Mouse (Mus musculus): ENCODE data around the gene Sh3pxd2b. TPM values are rescaled to one million over a fixed set of nuclear protein-coding genes. Genes with fewer than 3 reads are reported as not detected.

The Sh3pxd2b gene
- total and polyA plus RNA-seq, 2 experiments from 2014 or later: 3.3 to 12.4 TPM

DNA sequence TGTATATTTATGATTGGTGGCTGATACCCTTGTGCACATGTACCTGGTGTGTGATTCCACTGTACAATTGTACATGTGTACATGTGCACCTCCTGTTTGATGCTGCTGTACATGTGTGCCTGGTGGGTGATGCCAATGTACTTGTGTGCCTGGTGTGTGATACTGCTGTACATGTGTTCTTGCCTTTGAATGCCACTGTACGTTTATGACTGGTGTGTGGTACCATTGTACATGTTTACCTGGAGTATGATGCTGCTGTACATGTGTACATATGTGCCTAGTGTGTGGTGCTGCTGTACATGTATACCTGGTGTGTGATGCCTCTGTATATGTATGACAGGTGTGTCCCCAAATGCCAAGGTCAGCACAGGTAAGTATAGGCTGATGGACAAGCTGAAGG, 46.1 kb upstream of the Sh3pxd2b start:
- TF ChIP-seq EP300 (IDR thresholded peaks at IDR 0.05; ENCODE audit: low read depth): no peak
- no peak for TF ChIP-seq CTCF (IDR thresholded peaks at IDR 0.05; ENCODE audit: low read depth)
- 44% methylated on average over 1 of the region's 1 CpGs for WGBS
- Histone ChIP-seq H3K9me3 (replicated peaks; ENCODE audit: control insufficient read depth, low read length) (no peaks in the 10 kb centered on the region), H3K4me1 (ENCODE audit: control insufficient read depth, insufficient read depth) (no peaks in the 10 kb centered on the region), H3K27me3 (ENCODE audit: control insufficient read depth, insufficient read depth, low read length) (no peaks in the 10 kb centered on the region), H3K9ac (replicated peaks; ENCODE audit: low read depth, low read length) (no peak overlapping the region), H3K4me2 (ENCODE audit: low read depth, low read length) (no peak overlapping the region), H3K4me3 (ENCODE audit: low read depth, low read length) (no peak overlapping the region), H3K36me3 (replicated peaks; ENCODE audit: control insufficient read depth, insufficient read depth, low read length) (no peaks in the 10 kb centered on the region), H3K27ac (ENCODE audit: low read depth) (no peak overlapping the region)
- ATAC-seq (ENCODE audit: insufficient read depth, low read depth) (no peak), DNase-seq (ENCODE audit: low spot score) (no peak)

GRCm38 (mm10) chr11:32302824-32303419, 44.7 kb upstream of the Sh3pxd2b start:
- no peak overlapping the region for H3K4me3 ChIP-seq (ENCODE audit: low read depth, low read length)
- no peak overlapping the region for H3K27ac ChIP-seq (ENCODE audit: low read depth)
- no peak overlapping the region for H3K9ac ChIP-seq (replicated peaks; ENCODE audit: low read depth, low read length)
- ATAC-seq (ENCODE audit: insufficient read depth, low read depth) (no peak), DNase-seq (ENCODE audit: low spot score) (no peak)
- WGBS: 34% methylated on average over 2 of the region's 2 CpGs
- no peaks in the 10 kb centered on the region for H3K4me1 ChIP-seq (ENCODE audit: control insufficient read depth, insufficient read depth)
- no peak for TF ChIP-seq EP300 (IDR thresholded peaks at IDR 0.05; ENCODE audit: low read depth)
- TF ChIP-seq CTCF (IDR thresholded peaks at IDR 0.05; ENCODE audit: low read depth): no peak
- no peaks in the 10 kb centered on the region for H3K36me3 ChIP-seq (replicated peaks; ENCODE audit: control insufficient read depth, insufficient read depth, low read length)
- H3K4me2 ChIP-seq (ENCODE audit: low read depth, low read length): no peak overlapping the region
- no peaks in the 10 kb centered on the region for H3K27me3 ChIP-seq (ENCODE audit: control insufficient read depth, insufficient read depth, low read length)
- no peaks in the 10 kb centered on the region for H3K9me3 ChIP-seq (replicated peaks; ENCODE audit: control insufficient read depth, low read length)

GRCm38 (mm10) chr11:32303455-32303854, 44.2 kb upstream of the Sh3pxd2b start:
- no peak for TF ChIP-seq CTCF (IDR thresholded peaks at IDR 0.05; ENCODE audit: low read depth)
- no peak for TF ChIP-seq EP300 (IDR thresholded peaks at IDR 0.05; ENCODE audit: low read depth)
- Histone ChIP-seq H3K9ac (replicated peaks; ENCODE audit: low read depth, low read length) (no peak overlapping the region), H3K9me3 (replicated peaks; ENCODE audit: control insufficient read depth, low read length) (no peaks in the 10 kb centered on the region), H3K4me1 (ENCODE audit: control insufficient read depth, insufficient read depth) (no peaks in the 10 kb centered on the region), H3K36me3 (replicated peaks; ENCODE audit: control insufficient read depth, insufficient read depth, low read length) (no peaks in the 10 kb centered on the region), H3K27ac (ENCODE audit: low read depth) (no peak overlapping the region), H3K4me2 (ENCODE audit: low read depth, low read length) (no peak overlapping the region), H3K4me3 (ENCODE audit: low read depth, low read length) (no peak overlapping the region), H3K27me3 (ENCODE audit: control insufficient read depth, insufficient read depth, low read length) (no peaks in the 10 kb centered on the region)
- DNase-seq (ENCODE audit: low spot score) (no peak), ATAC-seq (ENCODE audit: insufficient read depth, low read depth) (no peak)
- 70% methylated on average over 1 of the region's 1 CpGs for WGBS

- Histone ChIP-seq H3K27ac (ENCODE audit: low read depth) (no peak overlapping the region), H3K36me3 (replicated peaks; ENCODE audit: control insufficient read depth, insufficient read depth, low read length) (no peaks in the 10 kb centered on the region), H3K4me2 (ENCODE audit: low read depth, low read length) (no peak overlapping the region), H3K4me1 (ENCODE audit: control insufficient read depth, insufficient read depth) (no peaks in the 10 kb centered on the region), H3K9ac (replicated peaks; ENCODE audit: low read depth, low read length) (no peak overlapping the region), H3K9me3 (replicated peaks; ENCODE audit: control insufficient read depth, low read length) (no peaks in the 10 kb centered on the region), H3K27me3 (ENCODE audit: control insufficient read depth, insufficient read depth, low read length) (no peaks in the 10 kb centered on the region), H3K4me3 (ENCODE audit: low read depth, low read length) (no peak overlapping the region)
- no peak for DNase-seq (ENCODE audit: low spot score)
- TF ChIP-seq CTCF (IDR thresholded peaks at IDR 0.05; ENCODE audit: low read depth) (no peak), EP300 (IDR thresholded peaks at IDR 0.05; ENCODE audit: low read depth) (no peak)
- WGBS: 92% methylated on average over 1 of the region's 1 CpGs
- ATAC-seq (ENCODE audit: insufficient read depth, low read depth): no peak
Measured at GRCm38 (mm10) chr11:32307006-32307405, 40.6 kb upstream of the Sh3pxd2b start.

DNA sequence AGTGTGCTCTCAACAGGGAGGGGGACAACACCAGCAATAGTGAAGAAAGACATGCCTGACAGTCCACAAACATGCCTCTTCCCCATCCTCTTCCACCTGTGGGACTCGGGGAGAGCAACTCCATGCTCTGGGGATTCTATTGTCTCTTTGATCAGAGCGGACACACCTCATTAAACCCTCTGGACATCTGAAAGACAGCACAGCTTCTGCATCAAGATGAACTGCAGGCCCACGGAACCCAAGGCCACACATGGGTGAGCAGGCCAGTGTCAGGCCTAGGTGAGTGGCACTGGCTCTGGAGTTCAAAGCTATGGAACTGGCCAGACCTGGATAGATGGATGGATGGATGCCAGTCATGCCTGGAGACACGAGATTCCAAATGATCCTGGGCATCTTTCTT, 38.2 kb upstream of the Sh3pxd2b start:
- DNase-seq (ENCODE audit: low spot score) (no peak), ATAC-seq (ENCODE audit: insufficient read depth, low read depth) (no peak)
- TF ChIP-seq EP300 (IDR thresholded peaks at IDR 0.05; ENCODE audit: low read depth) (no peak), CTCF (IDR thresholded peaks at IDR 0.05; ENCODE audit: low read depth) (no peak)
- Histone ChIP-seq H3K9me3 (replicated peaks; ENCODE audit: control insufficient read depth, low read length) (no peaks in the 10 kb centered on the region), H3K36me3 (replicated peaks; ENCODE audit: control insufficient read depth, insufficient read depth, low read length) (no peaks in the 10 kb centered on the region), H3K27me3 (ENCODE audit: control insufficient read depth, insufficient read depth, low read length) (no peaks in the 10 kb centered on the region), H3K4me3 (ENCODE audit: low read depth, low read length) (no peak overlapping the region), H3K9ac (replicated peaks; ENCODE audit: low read depth, low read length) (no peak overlapping the region), H3K4me1 (ENCODE audit: control insufficient read depth, insufficient read depth) (no peaks in the 10 kb centered on the region), H3K27ac (ENCODE audit: low read depth) (no peak overlapping the region), H3K4me2 (ENCODE audit: low read depth, low read length) (no peak overlapping the region)
- 63% methylated on average over 4 of the region's 4 CpGs for WGBS

DNA sequence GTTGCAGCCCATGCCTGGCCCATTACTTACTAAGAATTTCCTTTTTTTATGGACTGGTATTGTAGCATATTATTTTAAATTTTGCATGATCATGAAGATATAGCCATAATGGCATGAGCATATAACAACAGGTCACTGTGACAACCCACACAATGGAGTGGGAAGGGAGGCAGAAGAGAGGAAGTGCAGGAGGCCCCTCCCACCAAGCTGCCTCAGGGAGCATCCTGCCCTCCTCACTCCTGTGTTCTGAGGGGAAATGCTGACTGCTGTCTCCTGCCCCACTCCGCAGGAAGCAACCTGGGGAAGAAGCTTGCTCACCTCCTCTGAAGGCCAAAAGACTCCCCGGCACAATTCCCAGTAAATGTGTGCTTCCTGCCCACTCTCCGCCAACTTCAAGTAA, 37.7 kb upstream of the Sh3pxd2b start:
- H3K9me3 ChIP-seq (replicated peaks; ENCODE audit: control insufficient read depth, low read length): no peaks in the 10 kb centered on the region
- H3K4me3 ChIP-seq (ENCODE audit: low read depth, low read length): no peak overlapping the region
- H3K4me1 ChIP-seq (ENCODE audit: control insufficient read depth, insufficient read depth): no peaks in the 10 kb centered on the region
- no peak overlapping the region for H3K9ac ChIP-seq (replicated peaks; ENCODE audit: low read depth, low read length)
- H3K27me3 ChIP-seq (ENCODE audit: control insufficient read depth, insufficient read depth, low read length): no peaks in the 10 kb centered on the region
- 72% methylated on average over 3 of the region's 3 CpGs for WGBS
- ATAC-seq (ENCODE audit: insufficient read depth, low read depth) (no peak), DNase-seq (ENCODE audit: low spot score) (no peak)
- H3K36me3 ChIP-seq (replicated peaks; ENCODE audit: control insufficient read depth, insufficient read depth, low read length): no peaks in the 10 kb centered on the region
- TF ChIP-seq EP300 (IDR thresholded peaks at IDR 0.05; ENCODE audit: low read depth): no peak
- TF ChIP-seq CTCF (IDR thresholded peaks at IDR 0.05; ENCODE audit: low read depth): no peak
- H3K27ac ChIP-seq (ENCODE audit: low read depth): no peak overlapping the region
- no peak overlapping the region for H3K4me2 ChIP-seq (ENCODE audit: low read depth, low read length)

Measured in heart, postnatal 0 days (tissue).